Mouse (Mus musculus) stomach, embryonic 14.5 days (tissue): Measurements from ENCODE around the gene Grin2a. TPM values are rescaled to one million over a fixed set of nuclear protein-coding genes. Genes with fewer than 3 reads are reported as not detected.

Source experiments
- ATAC-seq: fragments of 200-750 bp; cut with Nextera tagmentation; 2 replicates; pipeline ENCODE4 v1.8.0; 2017; ENCODE audit warnings: low read depth, moderate TSS enrichment; ENCODE audit not compliant: insufficient number of reproducible peaks, insufficient read depth, low FRiP score
- H3K27ac ChIP-seq: fragments of 300-500 bp; sonication (generic); 2 replicates; pipeline ENCODE4 v1.5.1; 2014; ENCODE audit warnings: mild to moderate bottlenecking, low read length, moderate library complexity, mixed read lengths
- H3K27me3 ChIP-seq: fragments of 300-500 bp; sonication (generic); 2 replicates; pipeline ENCODE4 v1.6.1; 2014; ENCODE audit warnings: low read length, control low read depth, mixed read lengths; ENCODE audit not compliant: control insufficient read depth, insufficient read depth
- H3K36me3 ChIP-seq: fragments of 300-500 bp; sonication (generic); 2 replicates; pipeline ENCODE4 v1.6.1; 2014; ENCODE audit warnings: mild to moderate bottlenecking, control low read depth, low read length, moderate library complexity, mixed read lengths; ENCODE audit not compliant: control insufficient read depth, insufficient read depth
- H3K4me1 ChIP-seq: fragments of 300-500 bp; sonication (generic); 2 replicates; pipeline ENCODE4 v1.6.1; 2014; ENCODE audit warnings: low read length, control low read depth, mixed read lengths; ENCODE audit not compliant: control insufficient read depth, insufficient read depth
- H3K4me2 ChIP-seq: fragments of 300-500 bp; sonication (generic); replicated peaks from 2 replicates; pipeline ENCODE4 v1.6.1; 2014; ENCODE audit warnings: low read depth, low read length, control low read depth
- H3K4me3 ChIP-seq: fragments of 300-500 bp; sonication (generic); 2 replicates; pipeline ENCODE4 v1.5.1; 2014; ENCODE audit warnings: low read depth, low read length, control low read depth
- H3K9ac ChIP-seq: fragments of 300-500 bp; sonication (generic); replicated peaks from 2 replicates; pipeline ENCODE4 v1.6.1; 2014; ENCODE audit warnings: low read depth, mild to moderate bottlenecking, control low read depth, low read length, moderate library complexity, mixed read lengths
- H3K9me3 ChIP-seq: fragments of 300-500 bp; sonication (generic); 2 replicates; pipeline ENCODE4 v1.6.1; 2016; ENCODE audit warnings: low read depth, low read length, control low read depth; ENCODE audit not compliant: control insufficient read depth
- WGBS: fragments of 180-500 bp; shearing (Covaris S2); extraction: QIAGEN DNeasy Blood & Tissue Kit; methylation state at CpG from one replicate; pipeline ENCODE4 v1.1.7; 2014; 5-methylcytosine and 5-hydroxymethylcytosine counted together
- polyA plus RNA-seq: library from polyadenylated mRNA; unstranded; fragments of >200 nt; fragmentation: Nextera tagmentation; extraction: Ambion mirVana; gene quantifications from 2 replicates; pipeline ENCODE4 v1.2.1, GENCODE M21; 2014

Gene Grin2a
- polyA plus RNA-seq, 1 experiment from 2014 or later = 0.85 TPM

GRCm38 (mm10) chr16:9535196-9535595 is 460.2 kb downstream of the Grin2a start:
- no peak overlapping the region for H3K4me3 ChIP-seq
- no peak overlapping the region for H3K9ac ChIP-seq
- H3K36me3 ChIP-seq = no peaks in the 10 kb centered on the region
- 79% methylated on average over 5 of the region's 5 CpGs for WGBS
- H3K4me1 ChIP-seq = no peaks in the 10 kb centered on the region
- H3K27ac ChIP-seq = no peak overlapping the region
- H3K4me2 ChIP-seq = no peak overlapping the region
- ATAC-seq = no peak
- no peaks in the 10 kb centered on the region for H3K9me3 ChIP-seq
- no peaks in the 10 kb centered on the region for H3K27me3 ChIP-seq

GRCm38 (mm10) chr16:9533564-9534332 is 461.6 kb downstream of the Grin2a start:
- Histone ChIP-seq H3K4me1 (no peaks in the 10 kb centered on the region), H3K9me3 (no peaks in the 10 kb centered on the region), H3K27me3 (no peaks in the 10 kb centered on the region), H3K4me3 (no peak overlapping the region), H3K27ac (no peak overlapping the region), H3K36me3 (no peaks in the 10 kb centered on the region), H3K9ac (no peak overlapping the region), H3K4me2 (no peak overlapping the region)
- no peak for ATAC-seq
- 67% methylated on average over 9 of the region's 9 CpGs for WGBS

GRCm38 (mm10) chr16:9532843-9533532 is 462.4 kb downstream of the Grin2a start:
- Histone ChIP-seq H3K27ac (no peak overlapping the region), H3K9me3 (no peaks in the 10 kb centered on the region), H3K27me3 (no peaks in the 10 kb centered on the region), H3K36me3 (no peaks in the 10 kb centered on the region), H3K4me3 (no peak overlapping the region), H3K4me1 (no peaks in the 10 kb centered on the region), H3K9ac (no peak overlapping the region), H3K4me2 (no peak overlapping the region)
- 74% methylated on average over 6 of the region's 6 CpGs for WGBS
- no peak for ATAC-seq

- no peak for ATAC-seq
- 51% methylated on average over 5 of the region's 5 CpGs for WGBS
- no peaks in the 10 kb centered on the region for H3K9me3 ChIP-seq
- H3K9ac ChIP-seq = no peak overlapping the region
- no peaks in the 10 kb centered on the region for H3K27me3 ChIP-seq
- no peaks in the 10 kb centered on the region for H3K4me1 ChIP-seq
- no peak overlapping the region for H3K4me3 ChIP-seq
- H3K4me2 ChIP-seq = no peak overlapping the region
- H3K27ac ChIP-seq = no peak overlapping the region
- H3K36me3 ChIP-seq = no peaks in the 10 kb centered on the region
Measured at GRCm38 (mm10) chr16:9527214-9527613, 468.1 kb downstream of the Grin2a start.

- Histone ChIP-seq H3K4me3 (no peak overlapping the region), H3K36me3 (no peaks in the 10 kb centered on the region), H3K4me1 (no peaks in the 10 kb centered on the region), H3K27ac (no peak overlapping the region), H3K27me3 (no peaks in the 10 kb centered on the region), H3K9me3 (no peaks in the 10 kb centered on the region), H3K9ac (no peak overlapping the region), H3K4me2 (no peak overlapping the region)
- ATAC-seq = no peak
Measured at GRCm38 (mm10) chr16:9523314-9523713, 472.0 kb downstream of the Grin2a start.

Other genes starting within 250 kb of the Grin2a start
- 0.33 TPM in 1 of 2 replicates, not detected in the other for gene Rpl39l, start 174.7 kb upstream of the Grin2a start, polyA plus RNA-seq
- 1.0 TPM in 2 replicates for gene Atf7ip2, start 197.2 kb upstream of the Grin2a start, polyA plus RNA-seq